Mouse (Mus musculus) intestine, embryonic 15.5 days (tissue): ENCODE measurements at regions not wholly inside any gene's neighbourhood (a gene's known extent, or its start where the extent isn't known, plus 50 kb on each side); places are given as distances from the start of the nearest gene placed in this dataset.

Experiments used
- ATAC-seq: fragments of 200-750 bp; cut with Nextera tagmentation; 2 replicates; pipeline ENCODE4 v1.8.0; 2017; ENCODE audit warnings: moderate TSS enrichment, moderate library complexity
- H3K27ac ChIP-seq: fragments of 300-500 bp; sonication (generic); 2 replicates; pipeline ENCODE4 v1.5.1; 2015; ENCODE audit warnings: mild to moderate bottlenecking, inconsistent platforms
- H3K27me3 ChIP-seq: fragments of 300-500 bp; sonication (generic); replicated peaks from 2 replicates; pipeline ENCODE4 v1.6.1; 2015; ENCODE audit warnings: inconsistent platforms
- H3K36me3 ChIP-seq: fragments of 300-500 bp; sonication (generic); 2 replicates; pipeline ENCODE4 v1.6.1; 2015; ENCODE audit warnings: inconsistent platforms
- H3K4me1 ChIP-seq: fragments of 300-500 bp; sonication (generic); replicated peaks from 2 replicates; pipeline ENCODE4 v1.6.1; 2015; ENCODE audit warnings: inconsistent platforms
- H3K4me2 ChIP-seq: fragments of 300-500 bp; sonication (generic); replicated peaks from 2 replicates; pipeline ENCODE4 v1.6.1; 2015; ENCODE audit warnings: mild to moderate bottlenecking, inconsistent platforms
- H3K4me3 ChIP-seq: fragments of 300-500 bp; sonication (generic); replicated peaks from 2 replicates; pipeline ENCODE4 v1.5.1; 2015; ENCODE audit warnings: inconsistent platforms
- H3K9ac ChIP-seq: fragments of 300-500 bp; sonication (generic); 2 replicates; pipeline ENCODE4 v1.6.1; 2015; ENCODE audit warnings: inconsistent platforms
- H3K9me3 ChIP-seq: fragments of 300-500 bp; sonication (generic); 2 replicates; pipeline ENCODE4 v1.6.1; 2016; ENCODE audit warnings: inconsistent platforms
- WGBS: fragments of 180-500 bp; shearing (Covaris S2); methylation state at CpG from one replicate; pipeline ENCODE4 v1.1.7; 2015; 5-methylcytosine and 5-hydroxymethylcytosine counted together

DNA sequence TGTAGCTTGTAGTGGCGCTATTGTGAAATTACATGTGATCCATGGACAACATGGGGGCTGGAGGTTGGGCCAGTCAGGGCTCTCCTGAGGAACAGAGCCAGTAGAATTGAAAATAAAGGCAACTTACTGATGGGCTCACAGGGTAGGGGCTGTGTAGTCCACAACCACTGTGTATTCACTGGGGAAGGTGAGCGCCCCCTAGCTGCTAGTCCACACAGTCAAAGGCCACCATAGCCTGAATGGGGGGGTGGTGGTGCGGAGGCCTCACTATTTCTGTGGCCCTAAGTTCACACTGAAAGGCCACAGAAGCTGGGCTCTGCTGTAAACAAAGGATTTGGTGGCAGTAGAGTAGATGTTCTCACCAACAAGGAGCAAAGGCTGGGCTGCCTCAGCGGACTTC is 636.8 kb upstream of the 3110018I06Rik start:
- H3K36me3 ChIP-seq = no peaks in the 10 kb centered on the region
- no peak overlapping the region for H3K27ac ChIP-seq
- H3K9me3 ChIP-seq = no peaks in the 10 kb centered on the region
- no peak overlapping the region for H3K9ac ChIP-seq
- H3K4me3 ChIP-seq = no peak overlapping the region
- WGBS = 87% methylated on average over 4 of the region's 4 CpGs
- ATAC-seq = no peak
- no peaks in the 10 kb centered on the region for H3K27me3 ChIP-seq
- no peak overlapping the region for H3K4me2 ChIP-seq
- no peaks in the 10 kb centered on the region for H3K4me1 ChIP-seq

DNA sequence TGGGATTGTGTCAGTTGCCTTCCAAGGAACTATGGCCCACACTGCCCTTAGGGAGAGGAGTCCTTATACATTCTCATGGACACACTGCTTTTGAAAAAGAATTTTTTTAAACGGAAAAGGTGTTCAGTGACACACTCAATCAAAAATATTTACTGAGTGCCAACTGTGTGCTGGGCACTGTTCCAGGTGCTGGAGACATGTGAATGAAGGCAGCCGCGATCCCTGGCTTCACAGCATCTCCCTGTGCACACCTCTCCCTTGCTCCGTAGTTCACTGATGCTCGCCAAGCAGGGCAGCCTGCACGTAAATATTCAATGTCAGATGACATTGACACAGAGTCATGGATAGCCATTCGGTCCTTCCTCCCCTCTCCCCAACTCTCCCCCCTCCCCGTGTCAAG is 635.7 kb upstream of the 3110018I06Rik start:
- no peak for ATAC-seq
- H3K4me2 ChIP-seq = no peak overlapping the region
- H3K4me3 ChIP-seq = no peak overlapping the region
- H3K27me3 ChIP-seq = no peaks in the 10 kb centered on the region
- no peak overlapping the region for H3K27ac ChIP-seq
- no peak overlapping the region for H3K9ac ChIP-seq
- H3K4me1 ChIP-seq = no peaks in the 10 kb centered on the region
- WGBS = 73% methylated on average over 8 of the region's 8 CpGs
- H3K9me3 ChIP-seq = no peaks in the 10 kb centered on the region
- no peaks in the 10 kb centered on the region for H3K36me3 ChIP-seq

GRCm38 (mm10) chr12:106853711-106854240 is 634.7 kb upstream of the 3110018I06Rik start:
- no peaks in the 10 kb centered on the region for H3K27me3 ChIP-seq
- ATAC-seq = no peak
- no peak overlapping the region for H3K4me2 ChIP-seq
- no peaks in the 10 kb centered on the region for H3K9me3 ChIP-seq
- WGBS = 41% methylated on average over 11 of the region's 11 CpGs
- no peaks in the 10 kb centered on the region for H3K4me1 ChIP-seq
- H3K27ac ChIP-seq = no peak overlapping the region
- no peaks in the 10 kb centered on the region for H3K36me3 ChIP-seq
- H3K4me3 ChIP-seq = no peak overlapping the region
- no peak overlapping the region for H3K9ac ChIP-seq

DNA sequence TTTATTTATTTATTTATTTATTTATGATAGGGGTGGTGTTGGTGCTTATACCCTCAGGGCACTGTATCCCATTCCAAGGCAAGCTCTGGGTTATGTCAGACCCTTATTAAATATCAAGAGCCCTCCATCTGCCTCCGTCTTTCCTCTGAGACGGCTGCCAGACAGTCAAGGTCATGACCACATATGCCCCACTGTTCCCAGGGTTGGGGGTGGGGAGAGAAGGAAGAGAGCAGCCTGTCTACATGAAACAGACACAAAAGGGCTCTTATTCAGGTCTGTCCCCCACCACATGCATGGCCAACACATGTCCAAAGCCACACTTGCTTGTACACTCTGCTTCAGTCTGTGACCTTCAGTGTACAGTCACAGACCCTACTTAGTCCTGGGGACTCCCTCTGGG is 632.9 kb upstream of the 3110018I06Rik start:
- Histone ChIP-seq H3K9ac (no peak overlapping the region), H3K9me3 (no peaks in the 10 kb centered on the region), H3K4me3 (no peak overlapping the region), H3K27me3 (no peaks in the 10 kb centered on the region), H3K4me2 (no peak overlapping the region), H3K36me3 (no peaks in the 10 kb centered on the region), H3K4me1 (no peaks in the 10 kb centered on the region), H3K27ac (no peak overlapping the region)
- 61% methylated on average over 2 of the region's 2 CpGs for WGBS
- ATAC-seq = 0 out of 2 replicates have a peak, but pooled peaks have one; percentile 25

- H3K9me3 ChIP-seq = no peaks in the 10 kb centered on the region
- no peaks in the 10 kb centered on the region for H3K4me1 ChIP-seq
- no peak overlapping the region for H3K4me2 ChIP-seq
- H3K36me3 ChIP-seq = no peaks in the 10 kb centered on the region
- H3K27me3 ChIP-seq = no peaks in the 10 kb centered on the region
- H3K27ac ChIP-seq = no peak overlapping the region
- WGBS = 83% methylated on average over 5 of the region's 5 CpGs
- H3K9ac ChIP-seq = no peak overlapping the region
- ATAC-seq = no peak
- no peak overlapping the region for H3K4me3 ChIP-seq
Observed at GRCm38 (mm10) chr12:106861638-106862037, 626.8 kb upstream of the 3110018I06Rik start.

- no peak overlapping the region for H3K4me3 ChIP-seq
- no peaks in the 10 kb centered on the region for H3K4me1 ChIP-seq
- no peak overlapping the region for H3K9ac ChIP-seq
- WGBS = 89% methylated on average over 8 of the region's 8 CpGs
- no peaks in the 10 kb centered on the region for H3K9me3 ChIP-seq
- H3K27me3 ChIP-seq = no peaks in the 10 kb centered on the region
- no peaks in the 10 kb centered on the region for H3K36me3 ChIP-seq
- H3K27ac ChIP-seq = no peak overlapping the region
- H3K4me2 ChIP-seq = no peak overlapping the region
- no peak for ATAC-seq
Observed at GRCm38 (mm10) chr12:106864076-106864475, 624.4 kb upstream of the 3110018I06Rik start.

- ATAC-seq = no peak
- Histone ChIP-seq H3K27me3 (no peaks in the 10 kb centered on the region), H3K9me3 (no peaks in the 10 kb centered on the region), H3K4me2 (no peak overlapping the region), H3K27ac (no peak overlapping the region), H3K36me3 (no peaks in the 10 kb centered on the region), H3K4me1 (no peaks in the 10 kb centered on the region), H3K9ac (no peak overlapping the region), H3K4me3 (no peak overlapping the region)
- 83% methylated on average over 6 of the region's 6 CpGs for WGBS
Observed at GRCm38 (mm10) chr12:106868036-106868435, 620.4 kb upstream of the 3110018I06Rik start.

DNA sequence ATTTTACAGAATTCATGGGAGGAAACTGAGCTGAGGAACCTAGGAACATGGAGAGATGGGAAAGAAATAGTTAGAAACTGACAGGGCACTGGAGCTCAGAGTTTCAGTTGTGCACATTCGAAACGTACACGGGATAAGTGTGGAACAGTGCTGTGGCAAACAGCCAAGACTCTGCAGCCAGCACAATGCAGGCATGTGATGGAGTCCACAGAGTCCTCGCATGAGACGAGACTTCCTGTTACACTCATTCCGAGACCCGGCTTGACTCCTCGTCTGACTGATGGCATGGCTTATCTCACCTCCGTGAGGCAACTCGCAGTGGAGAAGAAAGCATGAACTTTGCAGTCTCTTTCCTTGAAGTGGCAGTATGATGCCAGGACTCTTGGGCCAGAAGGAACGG is 617.0 kb upstream of the 3110018I06Rik start:
- Histone ChIP-seq H3K27ac (no peak overlapping the region), H3K36me3 (no peaks in the 10 kb centered on the region), H3K4me2 (no peak overlapping the region), H3K27me3 (no peaks in the 10 kb centered on the region), H3K4me1 (no peaks in the 10 kb centered on the region), H3K4me3 (no peak overlapping the region), H3K9me3 (no peaks in the 10 kb centered on the region), H3K9ac (no peak overlapping the region)
- ATAC-seq = no peak
- WGBS = 48% methylated on average over 11 of the region's 11 CpGs

GRCm38 (mm10) chr12:106872966-106873730 is 615.3 kb upstream of the 3110018I06Rik start:
- Histone ChIP-seq H3K9me3 (no peaks in the 10 kb centered on the region), H3K9ac (no peak overlapping the region), H3K27ac (no peak overlapping the region), H3K4me2 (no peak overlapping the region), H3K4me1 (no peaks in the 10 kb centered on the region), H3K36me3 (no peaks in the 10 kb centered on the region), H3K4me3 (no peak overlapping the region), H3K27me3 (no peaks in the 10 kb centered on the region)
- 85% methylated on average over 11 of the region's 11 CpGs for WGBS
- no peak for ATAC-seq

GRCm38 (mm10) chr12:106890319-106890718 is 598.1 kb upstream of the 3110018I06Rik start:
- no peaks in the 10 kb centered on the region for H3K9me3 ChIP-seq
- H3K9ac ChIP-seq = no peak overlapping the region
- H3K36me3 ChIP-seq = no peaks in the 10 kb centered on the region
- no peak overlapping the region for H3K4me3 ChIP-seq
- no peak for ATAC-seq
- H3K4me2 ChIP-seq = no peak overlapping the region
- H3K27ac ChIP-seq = no peak overlapping the region
- 71% methylated on average over 6 of the region's 6 CpGs for WGBS
- H3K27me3 ChIP-seq = no peaks in the 10 kb centered on the region
- H3K4me1 ChIP-seq = no peaks in the 10 kb centered on the region

GRCm38 (mm10) chr12:106894061-106894460 is 594.4 kb upstream of the 3110018I06Rik start:
- Histone ChIP-seq H3K27me3 (no peaks in the 10 kb centered on the region), H3K4me3 (no peak overlapping the region), H3K27ac (no peak overlapping the region), H3K9ac (no peak overlapping the region), H3K4me2 (no peak overlapping the region), H3K9me3 (no peaks in the 10 kb centered on the region), H3K4me1 (no peaks in the 10 kb centered on the region), H3K36me3 (no peaks in the 10 kb centered on the region)
- WGBS = 25% methylated on average over 1 of the region's 1 CpGs
- no peak for ATAC-seq

DNA sequence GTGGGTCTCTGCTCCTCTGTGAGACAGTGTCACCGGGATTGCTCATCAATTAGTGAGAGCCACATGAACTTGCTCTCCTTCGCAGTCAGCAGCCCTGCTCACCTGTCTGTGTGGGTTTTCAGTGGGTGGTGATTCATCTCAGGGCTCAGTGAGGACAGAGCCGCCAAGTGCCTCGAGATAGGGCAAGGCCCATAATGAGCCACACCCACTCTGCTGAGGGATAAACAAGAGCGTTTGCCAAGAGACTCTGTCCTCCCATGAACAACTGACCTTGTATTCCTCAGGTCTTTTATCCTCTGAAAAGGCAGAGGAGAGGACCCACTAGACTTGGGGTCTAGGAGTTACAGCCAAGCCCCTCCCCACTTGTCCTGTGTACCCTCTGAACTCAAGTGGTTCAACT is 584.2 kb upstream of the 3110018I06Rik start:
- no peak overlapping the region for H3K4me3 ChIP-seq
- no peak overlapping the region for H3K27ac ChIP-seq
- no peaks in the 10 kb centered on the region for H3K4me1 ChIP-seq

DNA sequence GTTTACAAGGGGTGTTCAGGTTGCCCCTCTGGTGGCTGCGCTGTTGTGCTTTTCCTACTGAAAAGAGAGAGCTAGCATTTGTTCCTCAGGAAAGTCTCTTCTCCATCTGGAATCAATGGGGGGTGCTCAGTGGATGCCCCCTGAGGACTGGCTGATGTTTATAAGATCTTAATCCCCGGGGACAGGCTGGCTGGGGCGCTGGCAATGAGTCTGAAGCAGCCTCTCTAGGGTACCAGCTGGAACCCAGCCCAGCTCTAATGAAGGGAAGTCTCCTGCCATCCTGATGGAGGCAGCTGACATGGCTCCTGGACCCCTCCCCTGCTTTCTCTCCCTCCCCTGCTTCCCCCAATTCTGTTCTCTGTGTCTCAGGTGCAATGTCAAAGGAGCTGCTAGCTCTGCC is 575.6 kb upstream of the 3110018I06Rik start:
- ATAC-seq = no peak
- no peak overlapping the region for H3K9ac ChIP-seq

More for the DNA sequence above, 584.2 kb upstream of the 3110018I06Rik start:
- 43% methylated on average over 5 of the region's 5 CpGs for WGBS
- no peak for ATAC-seq
- H3K4me2 ChIP-seq = no peak overlapping the region
- H3K9ac ChIP-seq = no peak overlapping the region
- H3K27me3 ChIP-seq = no peaks in the 10 kb centered on the region
- H3K9me3 ChIP-seq = no peaks in the 10 kb centered on the region
- H3K36me3 ChIP-seq = no peaks in the 10 kb centered on the region

More for the DNA sequence above, 575.6 kb upstream of the 3110018I06Rik start:
- Histone ChIP-seq H3K27ac (no peak overlapping the region), H3K4me3 (no peak overlapping the region), H3K36me3 (no peaks in the 10 kb centered on the region), H3K9me3 (no peaks in the 10 kb centered on the region), H3K4me2 (no peak overlapping the region), H3K27me3 (no peaks in the 10 kb centered on the region), H3K4me1 (no peaks in the 10 kb centered on the region)
- WGBS = 58% methylated on average over 3 of the region's 3 CpGs
